Mouse (Mus musculus) neural tube, embryonic 15.5 days (tissue): ENCODE data around the gene Dusp1. TPM values are rescaled to one million over a fixed set of nuclear protein-coding genes. Genes with fewer than 3 reads are reported as not detected.
A peak's percentile ranks its signal among the peaks of the same experiment; 100 is the strongest.

Experiments
- ATAC-seq: fragments of 200-750 bp; cut with Nextera tagmentation; 2 replicates; pipeline ENCODE4 v1.8.0; 2017; ENCODE audit warnings: mild to moderate bottlenecking, moderate TSS enrichment, moderate library complexity; ENCODE audit not compliant: low FRiP score
- H3K27ac ChIP-seq: fragments of 300-500 bp; sonication (generic); replicated peaks from 2 replicates; pipeline ENCODE4 v1.5.1; 2015; ENCODE audit warnings: mild to moderate bottlenecking, inconsistent platforms
- H3K27me3 ChIP-seq: fragments of 300-500 bp; sonication (generic); replicated peaks from 2 replicates; pipeline ENCODE4 v1.6.1; 2015; ENCODE audit warnings: inconsistent platforms
- H3K36me3 ChIP-seq: fragments of 300-500 bp; sonication (generic); 2 replicates; pipeline ENCODE4 v1.6.1; 2015; ENCODE audit warnings: inconsistent platforms
- H3K4me1 ChIP-seq: fragments of 300-500 bp; sonication (generic); 2 replicates; pipeline ENCODE4 v1.6.1; 2015; ENCODE audit warnings: inconsistent platforms
- H3K4me2 ChIP-seq: fragments of 300-500 bp; sonication (generic); 2 replicates; pipeline ENCODE4 v1.6.1; 2015; ENCODE audit warnings: inconsistent platforms, mild to moderate bottlenecking, moderate library complexity
- H3K4me3 ChIP-seq: fragments of 300-500 bp; sonication (generic); replicated peaks from 2 replicates; pipeline ENCODE4 v1.5.1; 2015; ENCODE audit warnings: mild to moderate bottlenecking, inconsistent platforms
- H3K9ac ChIP-seq: fragments of 300-500 bp; sonication (generic); replicated peaks from 2 replicates; pipeline ENCODE4 v1.6.1; 2015; ENCODE audit warnings: mild to moderate bottlenecking, inconsistent platforms
- H3K9me3 ChIP-seq: fragments of 300-500 bp; sonication (generic); replicated peaks from 2 replicates; pipeline ENCODE4 v1.6.1; 2016; ENCODE audit warnings: inconsistent platforms
- WGBS: fragments of 180-500 bp; shearing (Covaris S2); methylation state at CpG from one replicate; pipeline ENCODE4 v1.1.7; 2015; ENCODE audit warnings: mixed read lengths; 5-methylcytosine and 5-hydroxymethylcytosine counted together
- polyA plus RNA-seq: library from polyadenylated mRNA; unstranded; fragments of >200 nt; fragmentation: Nextera tagmentation; extraction: Ambion mirVana; gene quantifications from 2 replicates; pipeline ENCODE4 v1.2.1, GENCODE M21; 2015

The Dusp1 gene
- polyA plus RNA-seq, 1 experiment from 2014 or later: 25.0 TPM

DNA sequence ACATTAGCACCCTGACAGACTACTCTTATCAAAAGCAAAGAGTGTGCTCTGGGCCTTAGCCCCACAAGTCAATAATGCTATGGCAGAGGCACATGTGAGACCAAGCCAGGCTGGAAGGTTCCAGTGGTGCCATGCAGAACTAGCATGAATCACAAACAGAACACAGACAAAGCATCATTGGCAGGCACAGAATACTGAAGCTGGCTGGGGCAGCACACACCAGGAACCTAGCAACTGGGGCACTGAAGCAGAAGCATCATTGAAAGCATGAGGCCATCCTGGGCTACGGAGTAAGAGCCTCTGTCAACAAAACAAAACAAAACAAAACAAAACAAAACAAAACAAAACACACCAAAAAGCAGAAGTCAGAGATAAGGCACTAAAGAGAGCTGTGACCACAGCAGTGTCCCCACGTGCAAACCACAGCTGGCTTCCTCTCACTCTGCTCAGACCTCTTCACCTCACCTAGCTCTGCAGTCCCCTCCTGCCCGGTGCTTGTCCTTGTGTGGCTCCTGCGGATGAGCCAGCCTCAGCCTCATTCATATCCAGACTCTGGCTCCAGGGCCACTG lies 29.4 kb downstream of the Dusp1 start:
- Histone ChIP-seq H3K9ac (no peak overlapping the region), H3K27me3 (no peaks in the 10 kb centered on the region), H3K27ac (no peak overlapping the region), H3K4me1 (no peaks in the 10 kb centered on the region), H3K36me3 (no peaks in the 10 kb centered on the region), H3K4me2 (no peak overlapping the region), H3K4me3 (no peak overlapping the region), H3K9me3 (no peaks in the 10 kb centered on the region)
- no peak for ATAC-seq
- WGBS: 65% methylated on average over 4 of the region's 4 CpGs

DNA sequence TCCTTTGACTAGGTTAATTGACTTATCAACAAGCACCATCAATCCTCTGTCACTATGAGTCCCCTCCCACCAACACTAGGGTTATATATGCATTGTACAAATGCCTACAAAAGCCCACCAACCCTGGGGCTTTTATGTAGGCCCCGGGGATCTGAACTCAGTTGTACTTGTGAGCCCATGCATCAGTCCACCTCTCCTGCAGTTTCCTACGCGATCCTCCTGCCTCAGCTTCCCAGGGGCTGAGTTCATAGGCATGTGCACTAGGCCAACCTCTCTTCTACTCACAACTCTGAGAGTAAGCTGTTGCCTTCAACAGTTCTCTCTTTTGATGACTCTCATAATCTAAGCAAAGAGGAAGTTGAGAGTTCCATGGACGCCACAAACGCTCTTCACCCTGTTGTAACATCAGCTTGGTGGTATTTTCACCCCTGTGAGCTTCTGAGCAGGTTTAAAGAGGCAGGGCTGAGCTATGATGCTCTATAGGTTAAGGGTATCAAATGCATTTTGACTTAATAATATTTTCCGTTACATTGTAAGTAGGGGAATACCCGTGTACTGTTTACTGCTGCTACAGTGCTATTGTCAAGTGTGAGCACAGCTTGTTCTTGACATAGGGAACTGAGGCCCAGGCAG lies 30.4 kb downstream of the Dusp1 start:
- WGBS: 92% methylated on average over 7 of the region's 7 CpGs
- H3K27me3 ChIP-seq: no peaks in the 10 kb centered on the region
- no peak for ATAC-seq
- no peak overlapping the region for H3K9ac ChIP-seq
- no peak overlapping the region for H3K27ac ChIP-seq
- H3K4me2 ChIP-seq: no peak overlapping the region
- H3K9me3 ChIP-seq: no peaks in the 10 kb centered on the region
- no peaks in the 10 kb centered on the region for H3K4me1 ChIP-seq
- H3K4me3 ChIP-seq: no peak overlapping the region
- no peaks in the 10 kb centered on the region for H3K36me3 ChIP-seq

DNA sequence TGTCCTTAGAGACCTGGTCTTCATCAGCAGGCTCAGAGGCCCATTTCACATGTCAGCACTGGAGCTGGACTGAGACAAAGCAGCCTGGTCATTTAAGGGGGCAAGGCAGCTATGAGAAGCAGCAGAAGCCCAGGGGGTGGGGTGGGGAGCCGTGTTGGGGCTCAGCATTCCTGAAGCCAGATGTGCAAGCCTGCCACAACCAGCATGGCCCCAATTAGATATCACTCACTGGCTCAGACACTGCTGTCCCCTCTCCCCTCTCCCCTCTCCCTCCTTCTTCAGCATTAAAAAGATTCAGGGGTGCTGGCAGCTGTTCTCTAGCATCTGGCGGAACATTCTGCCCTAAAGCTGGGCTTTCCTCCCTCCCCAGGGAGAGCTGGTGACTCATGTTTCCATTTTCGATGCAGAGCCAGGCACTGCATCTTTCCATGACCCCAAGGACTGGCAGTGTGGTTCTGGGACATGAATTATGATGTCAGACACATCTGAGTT lies 31.3 kb downstream of the Dusp1 start:
- Histone ChIP-seq H3K27me3 (no peaks in the 10 kb centered on the region), H3K4me3 (no peak overlapping the region), H3K9ac (no peak overlapping the region), H3K9me3 (no peaks in the 10 kb centered on the region), H3K4me2 (no peak overlapping the region), H3K36me3 (no peaks in the 10 kb centered on the region), H3K27ac (no peak overlapping the region), H3K4me1 (no peaks in the 10 kb centered on the region)
- ATAC-seq: no peak
- 41% methylated on average over 3 of the region's 3 CpGs for WGBS

DNA sequence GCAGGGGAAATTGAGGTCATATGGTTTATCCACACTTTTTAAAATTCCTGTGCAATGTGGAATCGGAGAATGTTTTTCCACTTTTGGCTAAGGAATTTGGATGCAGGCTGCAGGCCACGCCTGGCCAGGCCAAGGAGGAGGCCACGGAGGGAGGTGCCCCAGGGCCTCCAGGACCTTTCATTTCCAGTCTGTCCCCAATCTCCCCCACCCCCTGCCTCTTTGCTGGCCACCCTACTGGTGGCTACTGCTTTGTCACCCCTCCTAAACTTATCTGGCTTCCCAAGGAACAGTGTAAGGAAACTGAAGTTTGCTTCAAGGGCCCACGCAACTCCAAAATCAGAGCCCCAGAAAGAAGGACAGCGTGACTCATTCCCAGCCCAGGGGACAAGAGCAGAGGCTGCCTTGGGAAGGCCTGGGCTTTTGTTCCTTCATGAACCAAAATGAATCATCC lies 32.1 kb downstream of the Dusp1 start:
- no peak for ATAC-seq
- Histone ChIP-seq H3K36me3 (no peaks in the 10 kb centered on the region), H3K9me3 (no peaks in the 10 kb centered on the region), H3K4me3 (no peak overlapping the region), H3K4me2 (no peak overlapping the region), H3K27me3 (no peaks in the 10 kb centered on the region), H3K9ac (no peak overlapping the region), H3K27ac (no peak overlapping the region), H3K4me1 (peaks cover 5% of the 10 kb centered on the region; the same call in 1 of the 2 replicates)
- WGBS: 91% methylated on average over 5 of the region's 5 CpGs

DNA sequence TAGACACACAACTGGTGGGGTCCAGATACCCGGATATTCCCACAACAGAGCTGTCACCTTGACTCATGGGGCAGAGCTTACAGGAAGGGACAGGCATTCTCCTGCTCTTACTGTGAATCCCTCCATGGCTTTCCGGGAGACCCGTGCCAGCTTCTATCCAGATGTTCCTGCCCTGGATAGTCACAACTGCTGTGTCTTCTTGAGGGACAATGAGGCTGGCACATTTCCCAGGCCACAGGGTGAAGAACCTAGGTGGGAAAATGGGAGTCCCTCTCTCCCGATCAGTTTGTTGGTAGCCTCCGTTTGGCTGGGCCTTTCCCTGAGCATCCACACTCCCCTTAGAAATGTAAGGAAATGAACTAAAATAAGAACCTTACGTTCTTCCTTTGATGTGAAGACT lies 33.2 kb downstream of the Dusp1 start:
- ATAC-seq: no peak
- Histone ChIP-seq H3K4me2 (no peak overlapping the region), H3K9ac (no peak overlapping the region), H3K27ac (no peak overlapping the region), H3K4me1 (peaks cover 5% of the 10 kb centered on the region; the same call in 1 of the 2 replicates), H3K36me3 (no peaks in the 10 kb centered on the region), H3K9me3 (no peaks in the 10 kb centered on the region), H3K27me3 (no peaks in the 10 kb centered on the region), H3K4me3 (no peak overlapping the region)
- WGBS: 89% methylated on average over 6 of the region's 6 CpGs

DNA sequence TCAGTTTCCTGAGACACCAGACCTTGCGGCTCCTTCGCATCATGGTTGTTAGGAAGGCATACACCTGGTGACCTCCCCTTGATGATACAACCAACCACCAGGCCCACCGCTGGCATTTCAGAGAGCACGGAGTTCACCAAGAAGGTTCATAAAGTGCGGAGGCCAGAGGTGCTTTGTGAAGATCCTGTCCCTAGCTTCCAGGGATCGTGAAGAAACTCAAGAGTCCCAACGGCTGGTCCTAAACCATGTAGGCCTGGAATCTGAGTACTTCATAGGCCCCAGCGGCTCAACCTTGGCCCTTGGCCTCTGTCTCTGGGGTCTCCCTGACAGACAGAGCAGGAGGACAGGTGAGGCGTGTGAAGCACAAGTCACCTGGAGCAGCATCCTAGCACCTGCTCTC lies 34.6 kb downstream of the Dusp1 start:
- H3K27me3 ChIP-seq: no peaks in the 10 kb centered on the region
- no peaks in the 10 kb centered on the region for H3K36me3 ChIP-seq
- ATAC-seq: no peak
- 93% methylated on average over 9 of the region's 9 CpGs for WGBS
- no peak overlapping the region for H3K4me3 ChIP-seq
- no peak overlapping the region for H3K4me2 ChIP-seq
- peaks cover 5% of the 10 kb centered on the region; the same call in 1 of the 2 replicates for H3K4me1 ChIP-seq
- H3K27ac ChIP-seq: no peak overlapping the region
- no peaks in the 10 kb centered on the region for H3K9me3 ChIP-seq
- H3K9ac ChIP-seq: no peak overlapping the region

DNA sequence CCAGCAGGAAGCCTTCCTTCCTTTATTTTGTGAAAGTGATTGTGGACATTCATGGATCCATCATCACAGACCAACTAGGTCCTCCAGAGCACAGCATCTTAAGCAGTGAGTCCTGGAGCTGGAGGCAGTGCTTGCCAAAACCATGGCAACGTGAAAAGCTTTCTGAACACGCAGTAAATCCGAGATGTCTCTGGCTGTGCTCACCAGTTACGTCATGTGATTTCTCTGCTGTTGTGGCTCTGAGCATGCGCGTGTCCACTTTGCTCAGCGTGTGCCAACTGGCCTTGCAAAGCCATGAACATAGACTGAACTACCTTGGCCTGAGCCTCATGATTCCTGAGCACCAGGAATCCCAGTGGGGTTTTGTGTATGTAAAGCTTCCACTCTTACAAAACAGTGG lies 36.6 kb downstream of the Dusp1 start:
- 51% methylated on average over 7 of the region's 7 CpGs for WGBS
- Histone ChIP-seq H3K27ac (no peak overlapping the region), H3K4me1 (peaks cover 5% of the 10 kb centered on the region; the same call in 1 of the 2 replicates), H3K4me2 (no peak overlapping the region), H3K9me3 (no peaks in the 10 kb centered on the region), H3K9ac (no peak overlapping the region), H3K36me3 (no peaks in the 10 kb centered on the region), H3K4me3 (no peak overlapping the region), H3K27me3 (no peaks in the 10 kb centered on the region)
- peak; percentile 41; the same call in 1 of the 2 replicates for ATAC-seq

DNA sequence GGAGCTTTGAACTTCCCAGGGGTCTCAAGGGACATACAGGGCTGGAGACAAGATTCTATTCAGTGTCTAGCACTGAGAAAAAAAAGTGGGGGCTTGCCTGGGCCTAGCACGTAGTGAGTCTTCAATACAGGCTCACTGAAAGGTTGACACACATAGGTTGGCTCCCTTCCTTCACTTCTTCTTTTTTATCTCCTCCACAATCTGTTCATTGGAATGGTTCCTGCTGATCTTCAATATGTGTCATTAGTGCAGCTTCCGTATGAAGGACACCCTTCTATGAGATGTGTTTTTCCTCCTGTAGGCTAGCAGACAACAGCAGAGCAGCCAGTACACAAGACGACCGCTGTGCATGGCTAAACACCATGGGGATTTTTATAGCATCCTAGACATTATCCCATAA lies 37.1 kb downstream of the Dusp1 start:
- H3K27ac ChIP-seq: no peak overlapping the region
- 66% methylated on average over 4 of the region's 4 CpGs for WGBS
- no peak overlapping the region for H3K4me2 ChIP-seq
- no peaks in the 10 kb centered on the region for H3K9me3 ChIP-seq
- H3K4me1 ChIP-seq: peaks cover 5% of the 10 kb centered on the region; the same call in 1 of the 2 replicates
- no peaks in the 10 kb centered on the region for H3K36me3 ChIP-seq
- no peak for ATAC-seq
- no peak overlapping the region for H3K9ac ChIP-seq
- H3K27me3 ChIP-seq: no peaks in the 10 kb centered on the region
- no peak overlapping the region for H3K4me3 ChIP-seq

DNA sequence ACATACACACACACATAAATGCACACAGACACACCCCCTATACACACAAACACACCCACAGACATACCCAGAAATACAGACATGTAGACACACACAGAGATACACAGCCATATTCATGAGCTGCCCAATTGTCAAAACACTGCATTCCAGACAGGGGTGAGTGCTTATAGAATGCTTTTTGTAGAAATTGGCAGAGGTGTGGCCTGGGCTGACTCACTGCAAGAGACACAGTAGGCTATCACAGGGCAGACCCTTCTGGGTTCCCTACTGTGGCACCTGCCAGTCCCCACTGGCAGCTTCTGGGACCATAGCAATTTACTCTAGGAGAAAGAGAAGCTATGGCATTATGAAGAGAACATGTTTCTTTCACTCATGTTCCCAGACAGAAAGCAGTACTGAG lies 37.6 kb downstream of the Dusp1 start:
- no peaks in the 10 kb centered on the region for H3K9me3 ChIP-seq
- H3K36me3 ChIP-seq: no peaks in the 10 kb centered on the region
- H3K27me3 ChIP-seq: no peaks in the 10 kb centered on the region
- H3K9ac ChIP-seq: no peak overlapping the region
- H3K27ac ChIP-seq: no peak overlapping the region
- no peak overlapping the region for H3K4me2 ChIP-seq
- no peak for ATAC-seq
- peaks cover 5% of the 10 kb centered on the region; the same call in 1 of the 2 replicates for H3K4me1 ChIP-seq
- H3K4me3 ChIP-seq: no peak overlapping the region

DNA sequence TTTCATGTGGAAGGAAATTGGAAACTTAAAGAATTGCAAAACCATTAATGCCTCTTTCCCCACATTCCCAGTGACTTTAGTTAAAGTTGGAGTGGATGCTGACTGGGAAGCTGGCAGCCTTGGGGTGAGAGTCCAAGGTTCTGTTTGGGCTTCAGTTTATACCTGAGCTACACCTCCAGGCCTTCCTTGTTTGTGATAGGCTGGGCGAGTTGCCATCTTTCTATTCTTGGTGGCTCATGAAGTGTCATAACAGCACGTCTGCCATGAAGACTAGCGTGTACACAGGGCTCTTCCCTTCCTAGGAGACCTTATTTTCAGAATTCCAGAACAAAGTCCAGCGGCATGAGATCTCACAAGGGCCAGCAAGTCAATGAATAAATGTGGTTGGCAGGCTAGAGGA lies 39.2 kb downstream of the Dusp1 start:
- ATAC-seq: no peak
- no peaks in the 10 kb centered on the region for H3K27me3 ChIP-seq
- H3K4me2 ChIP-seq: no peak overlapping the region
- H3K27ac ChIP-seq: no peak overlapping the region
- WGBS: 82% methylated on average over 4 of the region's 4 CpGs
- no peak overlapping the region for H3K4me3 ChIP-seq
- no peak overlapping the region for H3K9ac ChIP-seq
- H3K4me1 ChIP-seq: peaks cover 5% of the 10 kb centered on the region; the same call in 1 of the 2 replicates
- no peaks in the 10 kb centered on the region for H3K9me3 ChIP-seq
- H3K36me3 ChIP-seq: no peaks in the 10 kb centered on the region

DNA sequence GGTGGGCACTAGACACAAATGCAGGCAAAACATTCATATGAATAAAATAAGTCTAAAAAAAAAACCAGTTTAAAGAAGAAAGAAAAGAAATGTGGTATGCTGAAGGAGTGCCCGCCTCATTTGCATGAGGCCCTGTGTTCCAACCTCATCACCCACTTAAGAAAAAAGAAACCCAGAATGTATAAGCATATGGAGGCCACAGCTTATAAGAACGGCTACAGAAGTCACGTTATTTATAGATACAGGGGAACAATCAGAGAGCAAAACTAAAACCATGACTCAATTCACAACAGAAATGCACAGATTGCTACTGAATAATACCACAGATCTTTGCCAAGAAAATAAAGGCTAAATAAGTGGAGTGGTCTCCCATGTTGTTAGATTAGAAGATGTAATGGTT lies 43.6 kb downstream of the Dusp1 start:
- Histone ChIP-seq H3K4me2 (no peak overlapping the region), H3K9me3 (no peaks in the 10 kb centered on the region), H3K27ac (no peak overlapping the region), H3K4me1 (no peaks in the 10 kb centered on the region), H3K36me3 (no peaks in the 10 kb centered on the region), H3K27me3 (no peaks in the 10 kb centered on the region), H3K4me3 (no peak overlapping the region), H3K9ac (no peak overlapping the region)
- ATAC-seq: no peak
- 88% methylated on average over 3 of the region's 3 CpGs for WGBS

DNA sequence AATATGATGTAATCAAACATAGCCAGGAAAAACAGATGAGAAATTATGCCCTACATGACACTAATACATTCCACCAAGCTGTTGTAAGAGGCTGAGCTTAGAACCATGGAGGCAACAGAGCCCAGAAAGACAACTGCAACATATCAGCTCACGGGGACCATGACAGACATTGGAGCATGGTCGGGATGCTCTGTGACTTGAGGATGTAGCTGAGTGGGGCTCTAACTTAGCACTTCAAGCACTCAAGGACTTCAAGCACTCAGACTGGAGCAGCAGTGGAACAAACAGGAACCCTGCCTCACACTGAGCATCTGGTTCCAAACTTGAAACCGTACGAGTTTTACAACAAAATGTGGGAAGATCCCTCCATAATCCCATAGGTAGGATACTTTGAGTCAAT lies 46.3 kb downstream of the Dusp1 start:
- Histone ChIP-seq H3K4me2 (no peak overlapping the region), H3K4me3 (no peak overlapping the region), H3K27ac (no peak overlapping the region), H3K9me3 (no peaks in the 10 kb centered on the region), H3K9ac (no peak overlapping the region), H3K36me3 (no peaks in the 10 kb centered on the region), H3K4me1 (no peaks in the 10 kb centered on the region), H3K27me3 (no peaks in the 10 kb centered on the region)
- WGBS: 90% methylated on average over 4 of the region's 4 CpGs
- no peak for ATAC-seq
